Mouse (Mus musculus) small intestine, adult 2 months (tissue): ENCODE measurements at regions not wholly inside any gene's neighbourhood (a gene's known extent, or its start where the extent isn't known, plus 50 kb on each side); places are given as distances from the start of the nearest gene placed in this dataset.

Source experiments
- CTCF ChIP-seq: fragments of 200-500 bp; IDR thresholded peaks from 2 replicates; pipeline ENCODE4 v1.5.1; 2012; ENCODE audit warnings: low read depth, mild to moderate bottlenecking, control low read depth, inconsistent platforms, low read length, moderate library complexity, mixed read lengths; ENCODE audit not compliant: insufficient replicate concordance, insufficient read length; ENCODE audit errors: extremely low read depth
- POLR2A ChIP-seq: fragments of 200-500 bp; IDR thresholded peaks from 2 replicates; pipeline ENCODE4 v1.6.1; 2012; ENCODE audit warnings: low read depth, mild to moderate bottlenecking, control low read depth, inconsistent platforms, low read length, moderate library complexity

DNA sequence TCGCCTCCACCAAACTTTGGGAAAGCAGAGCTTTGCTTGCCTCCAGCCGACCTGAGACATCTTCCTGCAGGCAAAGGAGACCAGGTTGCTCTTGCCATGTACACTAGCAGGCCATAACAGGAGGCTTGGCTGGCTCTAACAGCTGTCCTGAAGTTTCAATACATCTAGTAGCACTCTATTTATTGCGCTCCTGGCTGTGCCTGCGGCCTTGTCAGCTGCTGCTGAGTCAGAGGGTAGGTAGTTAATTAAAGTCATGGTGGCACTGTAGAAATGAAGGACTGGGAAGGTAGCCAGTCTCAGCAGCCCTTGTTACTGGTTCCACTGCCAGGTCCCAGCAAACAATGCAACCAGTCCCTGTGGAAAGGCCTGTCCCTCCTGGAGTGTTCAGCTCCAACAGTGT lies 212.0 kb upstream of the Slco3a1 start:
- TF ChIP-seq POLR2A: no peak
- no peak for TF ChIP-seq CTCF
